Mouse (Mus musculus) brain, embryonic 18.5 days (tissue): ENCODE measurements at regions not wholly inside any gene's neighbourhood (a gene's known extent, or its start where the extent isn't known, plus 50 kb on each side); places are given as distances from the start of the nearest gene placed in this dataset.
"Not testable (repeated sequence)": the region's sequence is repeated elsewhere in the genome, so short reads cannot be mapped to it uniquely, and the experiment has no call there.

ENCODE experiments used
- DNase-seq: peaks from one replicate; pipeline ENCODE4 v3.0.0-alpha.2; 2012; ENCODE audit warnings: low read depth, low spot score

- no peak for DNase-seq
Measured at GRCm38 (mm10) chr5:78075203-78075602, 667.4 kb upstream of the Igfbp7 start.

- no peak for DNase-seq
Measured at GRCm38 (mm10) chr5:78032554-78033250, 624.9 kb upstream of the Igfbp7 start.

- no peak for DNase-seq
Measured at GRCm38 (mm10) chr5:78017523-78017922, 609.7 kb upstream of the Igfbp7 start.

GRCm38 (mm10) chr5:77986449-77987047 is 578.7 kb upstream of the Igfbp7 start:
- DNase-seq, result no peak

- DNase-seq, result no peak
Measured at GRCm38 (mm10) chr5:77985269-77985668, 577.4 kb upstream of the Igfbp7 start.

- not testable (repeated sequence) for DNase-seq
Measured at GRCm38 (mm10) chr5:77940021-77940420, 532.2 kb upstream of the Igfbp7 start.

- no peak for DNase-seq
Measured at GRCm38 (mm10) chr5:77931874-77932273, 524.0 kb upstream of the Igfbp7 start.

GRCm38 (mm10) chr5:77921186-77921585 is 513.3 kb upstream of the Igfbp7 start:
- DNase-seq, result no peak

- DNase-seq, result no peak
Measured at GRCm38 (mm10) chr5:77917086-77917676, 509.3 kb upstream of the Igfbp7 start.

GRCm38 (mm10) chr5:77916375-77916774 is 508.5 kb upstream of the Igfbp7 start:
- no peak for DNase-seq

- DNase-seq, result no peak
Measured at GRCm38 (mm10) chr5:77909218-77909617, 501.4 kb upstream of the Igfbp7 start.

- DNase-seq, result not testable (repeated sequence)
Measured at GRCm38 (mm10) chr5:77892024-77892423, 484.2 kb upstream of the Igfbp7 start.

- DNase-seq, result peak; percentile 85
Measured at GRCm38 (mm10) chr5:77888534-77888933, 480.7 kb upstream of the Igfbp7 start.

- no peak for DNase-seq
Measured at GRCm38 (mm10) chr5:77871403-77871802, 463.6 kb upstream of the Igfbp7 start.

GRCm38 (mm10) chr5:77865342-77865741 is 457.5 kb upstream of the Igfbp7 start:
- DNase-seq, result no peak

GRCm38 (mm10) chr5:77855191-77855590 is 447.4 kb upstream of the Igfbp7 start:
- DNase-seq, result no peak

GRCm38 (mm10) chr5:77853999-77854784 is 446.4 kb upstream of the Igfbp7 start:
- DNase-seq, result no peak

- no peak for DNase-seq
Measured at GRCm38 (mm10) chr5:77851645-77852044, 443.8 kb upstream of the Igfbp7 start.

- no peak for DNase-seq
Measured at GRCm38 (mm10) chr5:77838186-77839097, 430.6 kb upstream of the Igfbp7 start.

- DNase-seq, result no peak
Measured at GRCm38 (mm10) chr5:77827971-77828370, 420.1 kb upstream of the Igfbp7 start.

GRCm38 (mm10) chr5:77826063-77826462 is 418.2 kb upstream of the Igfbp7 start:
- no peak for DNase-seq
